Mouse (Mus musculus) heart, postnatal 0 days (tissue): ENCODE results near the gene Map4k4. TPM values are rescaled to one million over a fixed set of nuclear protein-coding genes. Genes with fewer than 3 reads are reported as not detected.

Experiments used
- ATAC-seq: fragments of 200-750 bp; cut with Nextera tagmentation; 2 replicates; pipeline ENCODE4 v1.8.0; 2017; ENCODE audit warnings: low read depth, moderate number of reproducible peaks, moderate library complexity; ENCODE audit not compliant: insufficient read depth
- DNase-seq: peaks from one replicate; pipeline ENCODE4 v3.0.0-alpha.2; 2016; ENCODE audit warnings: low spot score
- H3K27ac ChIP-seq: fragments of 300-500 bp; sonication (generic); 2 replicates; pipeline ENCODE4 v1.5.1; 2014; ENCODE audit warnings: low read depth, mild to moderate bottlenecking
- H3K27me3 ChIP-seq: fragments of 300-500 bp; sonication (generic); 2 replicates; pipeline ENCODE4 v1.6.1; 2014; ENCODE audit warnings: low read length, mixed read lengths; ENCODE audit not compliant: control insufficient read depth, insufficient read depth
- H3K36me3 ChIP-seq: fragments of 300-500 bp; sonication (generic); replicated peaks from 2 replicates; pipeline ENCODE4 v1.6.1; 2014; ENCODE audit warnings: low read length, mixed read lengths; ENCODE audit not compliant: control insufficient read depth, insufficient read depth
- H3K4me1 ChIP-seq: fragments of 300-500 bp; sonication (generic); 2 replicates; pipeline ENCODE4 v1.6.1; 2014; ENCODE audit warnings: antibody characterized with exemption; ENCODE audit not compliant: control insufficient read depth, insufficient read depth
- H3K4me2 ChIP-seq: fragments of 300-500 bp; sonication (generic); 2 replicates; pipeline ENCODE4 v1.6.1; 2014; ENCODE audit warnings: low read depth, mild to moderate bottlenecking, low read length, moderate library complexity
- H3K4me3 ChIP-seq: fragments of 300-500 bp; sonication (generic); 2 replicates; pipeline ENCODE4 v1.5.1; 2014; ENCODE audit warnings: low read depth, low read length
- H3K9ac ChIP-seq: fragments of 300-500 bp; sonication (generic); replicated peaks from 2 replicates; pipeline ENCODE4 v1.6.1; 2014; ENCODE audit warnings: low read depth, low read length, mixed read lengths
- H3K9me3 ChIP-seq: fragments of 300-500 bp; sonication (generic); replicated peaks from 2 replicates; pipeline ENCODE4 v1.6.1; 2016; ENCODE audit warnings: low read length; ENCODE audit not compliant: control insufficient read depth
- CTCF ChIP-seq: IDR thresholded peaks from 2 replicates; pipeline ENCODE4 v1.5.1; 2016; ENCODE audit warnings: antibody characterized with exemption, control low read depth, low read depth
- EP300 ChIP-seq: IDR thresholded peaks from 2 replicates; pipeline ENCODE4 v1.6.1; 2016; ENCODE audit warnings: antibody characterized with exemption, low read depth
- WGBS: fragments of 180-500 bp; shearing (Covaris S2); extraction: QIAGEN DNeasy Blood & Tissue Kit; methylation state at CpG from one replicate; pipeline ENCODE4 v1.1.7; 2014; 5-methylcytosine and 5-hydroxymethylcytosine counted together
- polyA plus RNA-seq: library from polyadenylated mRNA; unstranded; fragments of >200 nt; fragmentation: Nextera tagmentation; extraction: Ambion mirVana; gene quantifications from 2 replicates; pipeline ENCODE4 v1.2.1, GENCODE M21; 2015
- total RNA-seq: library from RNA; depleted of rRNA; stranded (reverse); fragments of >200 nt; gene quantifications from 2 replicates; pipeline ENCODE4 v1.2.3, GENCODE M21; 2014; ENCODE audit warnings: low replicate concordance

The Map4k4 gene
- total and polyA plus RNA-seq, 2 experiments from 2014 or later: 17.4 to 129 TPM

DNA sequence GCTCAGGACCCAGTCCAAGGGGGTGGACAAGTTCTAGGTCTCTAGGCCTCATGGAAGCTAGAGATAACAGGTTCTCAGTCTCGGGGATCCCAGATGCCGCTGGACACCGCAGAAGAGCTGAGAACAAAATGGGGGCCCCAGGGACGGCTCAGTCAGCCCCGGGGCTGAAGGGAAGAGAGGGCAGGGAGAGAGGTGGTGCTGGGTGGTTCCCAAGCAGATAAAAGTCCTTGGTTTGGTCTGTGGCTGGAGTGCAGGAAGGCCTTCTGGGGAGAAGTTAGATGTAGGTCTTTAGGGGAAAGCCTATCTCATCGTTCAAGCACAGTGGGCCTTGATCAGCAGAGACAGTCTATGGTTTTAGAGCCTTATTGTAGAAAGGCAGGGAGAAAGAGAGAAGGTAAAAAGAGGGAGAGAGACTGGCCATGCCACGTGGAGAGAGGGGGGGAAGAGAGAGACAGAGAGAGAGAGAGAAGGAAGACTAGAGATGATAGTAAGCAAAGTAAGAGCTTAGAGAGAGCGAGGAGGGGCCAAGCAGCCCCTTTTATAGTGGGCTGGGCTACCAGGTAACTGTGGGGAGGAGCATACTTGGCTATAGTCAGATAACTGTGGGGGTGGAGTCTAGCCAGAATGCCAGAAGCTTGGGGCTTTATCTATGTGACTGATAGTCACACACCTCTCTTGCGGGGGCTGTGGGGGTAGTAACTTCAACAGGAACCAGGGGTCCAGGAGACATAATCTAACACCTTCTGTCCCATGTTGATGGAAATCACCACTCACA, 34.2 kb upstream of the Map4k4 start:
- Histone ChIP-seq H3K4me1 (peaks cover 36% of the 10 kb centered on the region), H3K9ac (no peak overlapping the region), H3K27ac (peak overlapping the region; percentile 90), H3K4me2 (no peak overlapping the region), H3K4me3 (no peak overlapping the region), H3K36me3 (no peaks in the 10 kb centered on the region), H3K27me3 (no peaks in the 10 kb centered on the region), H3K9me3 (no peaks in the 10 kb centered on the region)
- DNase-seq: no peak
- 72% methylated on average over 9 of the region's 9 CpGs for WGBS
- ATAC-seq: no peak
- TF ChIP-seq EP300: no peak
- no peak for TF ChIP-seq CTCF

DNA sequence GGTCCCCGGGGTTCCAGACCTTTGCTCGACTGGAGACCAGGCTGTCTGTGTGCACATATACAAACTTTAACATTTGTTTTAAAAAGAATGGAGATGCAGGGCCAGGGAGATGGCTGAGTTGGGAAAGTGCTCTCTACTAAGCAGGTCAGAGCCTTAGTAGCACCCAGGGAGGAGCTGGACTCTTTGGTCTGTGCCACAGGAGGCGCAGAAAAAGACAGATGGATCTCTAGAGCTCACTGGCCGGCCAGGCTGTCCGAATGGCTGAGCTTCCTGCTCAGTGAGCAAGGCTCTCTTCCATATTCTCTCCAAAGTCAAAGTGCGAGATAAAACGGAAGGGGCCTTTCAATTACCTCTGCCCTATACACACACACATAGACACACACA, 33.6 kb upstream of the Map4k4 start:
- H3K9me3 ChIP-seq: no peaks in the 10 kb centered on the region
- peaks cover 36% of the 10 kb centered on the region for H3K4me1 ChIP-seq
- 52% methylated on average over 7 of the region's 7 CpGs for whole genome bisulfite sequencing
- H3K4me2 ChIP-seq: no peak overlapping the region
- TF ChIP-seq EP300 (no peak), CTCF (no peak)
- ATAC-seq (no peak), DNase-seq (no peak)
- H3K27ac ChIP-seq: peak overlapping the region; percentile 90
- no peak overlapping the region for H3K9ac ChIP-seq
- H3K4me3 ChIP-seq: no peak overlapping the region
- H3K27me3 ChIP-seq: no peaks in the 10 kb centered on the region
- H3K36me3 ChIP-seq: no peaks in the 10 kb centered on the region

DNA sequence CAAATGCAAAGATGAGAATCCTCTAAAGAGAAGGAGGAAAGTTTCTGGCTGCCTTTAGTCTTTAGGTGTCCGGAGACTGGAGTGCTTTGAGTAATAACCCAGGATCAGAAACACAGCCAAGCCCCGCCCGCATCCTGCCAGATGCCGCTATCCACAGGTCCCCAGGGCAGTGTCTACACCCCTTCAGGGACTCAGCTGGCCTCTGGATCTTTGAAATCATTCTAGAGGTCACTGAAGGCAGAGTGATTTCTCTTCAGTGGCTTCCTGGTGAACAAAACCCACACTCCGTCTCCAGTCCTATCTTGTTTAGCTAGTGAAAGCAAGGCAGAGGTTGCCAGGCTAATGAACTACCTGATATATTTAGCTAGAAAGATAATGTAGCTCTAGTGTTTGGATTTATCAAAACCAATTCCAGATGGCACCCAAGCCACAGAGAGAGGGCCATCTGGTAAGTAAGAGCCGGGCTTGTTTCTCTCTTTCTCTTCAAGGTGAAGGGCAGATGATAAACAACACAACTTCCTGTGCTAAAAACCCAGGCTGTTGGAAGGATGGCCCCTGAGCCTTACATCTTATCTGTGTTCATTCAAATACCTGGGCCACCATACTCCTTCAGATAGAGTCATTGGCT, 32.6 kb upstream of the Map4k4 start:
- DNase-seq (peak; percentile 85), ATAC-seq (peak; percentile 83)
- Histone ChIP-seq H3K4me2 (peak overlapping the region; percentile 14; the same call in 1 of the 2 replicates), H3K9me3 (no peaks in the 10 kb centered on the region), H3K27ac (peak overlapping the region; percentile 90), H3K9ac (no peak overlapping the region), H3K36me3 (no peaks in the 10 kb centered on the region), H3K4me3 (no peak overlapping the region), H3K27me3 (no peaks in the 10 kb centered on the region), H3K4me1 (peaks cover 36% of the 10 kb centered on the region)
- no peak; the same call in 1 of the 2 replicates for TF ChIP-seq EP300
- no peak for TF ChIP-seq CTCF
- WGBS: 5% methylated on average over 6 of the region's 6 CpGs

DNA sequence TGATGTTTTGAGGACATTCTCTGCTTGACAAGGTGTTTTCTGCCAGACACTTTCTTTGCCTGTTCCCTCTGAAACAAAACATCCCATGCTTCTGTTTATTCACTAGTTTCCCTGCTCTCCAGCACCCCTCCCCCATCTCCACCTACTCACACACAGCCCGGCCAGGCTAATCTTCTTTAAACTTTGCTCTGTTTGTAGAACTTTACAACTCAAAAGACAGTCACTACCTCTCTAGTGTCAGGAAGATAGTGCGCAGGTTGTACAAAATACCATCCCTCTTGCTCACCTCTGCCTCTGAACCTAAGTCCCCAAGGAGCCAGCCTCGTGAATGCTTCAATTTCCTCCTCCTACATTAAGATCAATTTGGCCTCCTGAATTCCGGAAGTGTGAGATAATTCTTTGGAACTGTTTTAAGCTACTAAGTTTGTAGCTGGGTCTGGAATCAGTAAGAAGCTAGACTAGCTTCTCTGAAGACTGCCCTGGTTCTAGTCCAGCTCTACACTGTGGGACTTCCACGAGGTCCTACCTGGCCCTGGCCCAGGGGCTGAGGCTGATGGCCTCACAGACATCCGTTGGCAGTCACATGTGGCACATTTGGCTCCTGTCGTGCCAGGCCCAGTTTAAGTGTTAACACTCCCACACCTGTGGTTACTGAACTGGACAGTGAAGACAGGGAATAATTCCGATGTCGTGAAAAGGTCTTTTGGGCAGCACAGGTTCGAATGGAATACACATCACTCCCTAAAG, 31.7 kb upstream of the Map4k4 start:
- Histone ChIP-seq H3K9ac (no peak overlapping the region), H3K27ac (peak overlapping the region; percentile 90), H3K4me2 (no peak overlapping the region), H3K4me3 (no peak overlapping the region), H3K4me1 (peaks cover 36% of the 10 kb centered on the region), H3K36me3 (no peaks in the 10 kb centered on the region), H3K27me3 (no peaks in the 10 kb centered on the region), H3K9me3 (no peaks in the 10 kb centered on the region)
- no peak for DNase-seq
- TF ChIP-seq EP300: no peak
- 36% methylated on average over 10 of the region's 10 CpGs for WGBS
- ATAC-seq: no peak

DNA sequence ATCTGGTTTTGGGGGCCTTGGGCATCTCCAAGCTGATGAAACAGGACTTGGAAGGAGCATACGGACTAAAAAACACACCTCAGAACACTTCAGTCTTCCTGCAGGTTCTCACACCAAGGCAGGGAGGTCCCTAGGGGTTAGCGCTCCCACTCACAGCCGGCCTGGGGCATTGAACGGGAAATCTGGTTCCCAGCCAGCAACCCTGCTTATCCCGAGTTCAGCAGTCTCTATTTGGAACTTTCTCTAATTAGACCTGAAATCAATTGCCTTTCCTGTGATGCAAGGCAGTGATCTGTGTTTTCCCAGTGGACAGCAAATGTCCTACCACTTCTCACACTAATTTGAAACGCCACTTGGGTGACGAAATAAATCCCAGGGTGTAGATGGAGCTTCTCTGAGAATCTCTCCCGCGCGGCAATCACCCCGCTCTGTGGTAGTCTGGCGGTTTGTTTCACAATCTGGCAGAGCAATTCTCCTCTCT, 31.0 kb upstream of the Map4k4 start:
- no peak overlapping the region for H3K4me3 ChIP-seq
- no peaks in the 10 kb centered on the region for H3K9me3 ChIP-seq
- TF ChIP-seq EP300 (no peak), CTCF (no peak)
- H3K9ac ChIP-seq: no peak overlapping the region
- ATAC-seq: no peak
- no peaks in the 10 kb centered on the region for H3K27me3 ChIP-seq
- DNase-seq: no peak
- WGBS: 49% methylated on average over 12 of the region's 12 CpGs
- H3K4me2 ChIP-seq: peak overlapping the region; percentile 21; the same call in 1 of the 2 replicates
- peaks cover 36% of the 10 kb centered on the region for H3K4me1 ChIP-seq
- H3K27ac ChIP-seq: peak overlapping the region; percentile 90
- no peaks in the 10 kb centered on the region for H3K36me3 ChIP-seq
